Mouse (Mus musculus) liver, embryonic 14.5 days (tissue): ENCODE results near the gene 2610507B11Rik. TPM values are rescaled to one million over a fixed set of nuclear protein-coding genes. Genes with fewer than 3 reads are reported as not detected.
A peak's percentile ranks its signal among the peaks of the same experiment; 100 is the strongest.
"Not testable (repeated sequence)": the region's sequence is repeated elsewhere in the genome, so short reads cannot be mapped to it uniquely, and the experiment has no call there.

Source experiments
- ATAC-seq: fragments of 200-750 bp; cut with Nextera tagmentation; 2 replicates; pipeline ENCODE4 v1.8.0; 2017; ENCODE audit warnings: moderate number of reproducible peaks, mild to moderate bottlenecking, moderate library complexity; ENCODE audit not compliant: insufficient read depth
- DNase-seq, 3 experiments: peaks; one replicate each; pipeline ENCODE4 v3.0.0-alpha.2; 2012 to 2013; ENCODE audit warnings: low read depth in 3 of 3, low spot score in 3 of 3
- H3K27ac ChIP-seq: fragments of 300-500 bp; sonication (generic); 2 replicates; pipeline ENCODE4 v1.5.1; 2014; ENCODE audit warnings: moderate library complexity, mild to moderate bottlenecking, control low read depth, inconsistent platforms
- H3K27me3 ChIP-seq: fragments of 300-500 bp; sonication (generic); 2 replicates; pipeline ENCODE4 v1.6.1; 2014; ENCODE audit warnings: mild to moderate bottlenecking, low read length, moderate library complexity; ENCODE audit not compliant: control insufficient read depth, insufficient read depth
- H3K36me3 ChIP-seq: fragments of 300-500 bp; sonication (generic); replicated peaks from 2 replicates; pipeline ENCODE4 v1.6.1; 2014; ENCODE audit warnings: low read depth; ENCODE audit not compliant: control insufficient read depth, insufficient read depth
- H3K4me1 ChIP-seq, 2 experiments: fragments of 200-500 bp in 1 of 2; fragments of 300-500 bp in 1 of 2; sonication (generic) in 1 of 2; replicated peaks; 2 replicates each; pipeline ENCODE4 v1.6.1; 2012 to 2014; ENCODE audit warnings: antibody characterized with exemption in 1 of 2, inconsistent platforms in 1 of 2, low read length in 1 of 2; ENCODE audit not compliant: control insufficient read depth in 2 of 2, insufficient read depth in 2 of 2
- H3K4me2 ChIP-seq: fragments of 300-500 bp; sonication (generic); 2 replicates; pipeline ENCODE4 v1.6.1; 2014; ENCODE audit warnings: low read depth, mild to moderate bottlenecking, control low read depth, moderate library complexity
- H3K4me3 ChIP-seq, 2 experiments: fragments of 200-500 bp in 1 of 2; fragments of 300-500 bp in 1 of 2; sonication (generic) in 1 of 2; 2 replicates each; pipeline ENCODE4 v1.5.1; 2012 to 2014; ENCODE audit warnings: low read depth in 2 of 2, low read length in 2 of 2, mild to moderate bottlenecking in 2 of 2, control low read depth in 1 of 2, inconsistent platforms in 1 of 2, moderate library complexity in 1 of 2; ENCODE audit not compliant: insufficient read depth in 1 of 2
- H3K9ac ChIP-seq: fragments of 300-500 bp; sonication (generic); replicated peaks from 2 replicates; pipeline ENCODE4 v1.6.1; 2014; ENCODE audit warnings: mild to moderate bottlenecking, control low read depth, moderate library complexity
- H3K9me3 ChIP-seq: fragments of 300-500 bp; sonication (generic); 2 replicates; pipeline ENCODE4 v1.6.1; 2016; ENCODE audit warnings: low read length, mixed read lengths; ENCODE audit not compliant: control insufficient read depth
- CTCF ChIP-seq: IDR thresholded peaks from 2 replicates; pipeline ENCODE4 v1.5.1; 2016; ENCODE audit warnings: antibody characterized with exemption, low read depth, control low read depth
- EP300 ChIP-seq: IDR thresholded peaks from 2 replicates; pipeline ENCODE4 v1.6.1; 2016; ENCODE audit warnings: antibody characterized with exemption, low read depth
- WGBS: fragments of 180-500 bp; shearing (Covaris S2); extraction: QIAGEN DNeasy Blood & Tissue Kit; methylation state at CpG from one replicate; pipeline ENCODE4 v1.1.7; 2014; ENCODE audit not compliant: insufficient replicate concordance; 5-methylcytosine and 5-hydroxymethylcytosine counted together
- polyA plus RNA-seq, 2 experiments: library from polyadenylated mRNA; depleted of rRNA in 1 of 2; stranded (reverse) in 1 of 2; unstranded in 1 of 2; fragments of >200 nt; fragmentation: Nextera tagmentation in 1 of 2; extraction: Ambion mirVana in 1 of 2; gene quantifications; 2 replicates each; pipeline versions ENCODE4 v1.2.1 to v1.2.3; 2012 to 2014

Gene 2610507B11Rik
- polyA plus RNA-seq, 2 experiments: 20.5 to 26.5 TPM

- Histone ChIP-seq H3K27me3 (no peaks in the 10 kb centered on the region), H3K27ac (no peak overlapping the region), H3K9ac (no peak overlapping the region), H3K4me2 (no peak overlapping the region), H3K4me3 (no peak overlapping the region), H3K36me3 (peaks cover 60% of the 10 kb centered on the region), H3K4me1 (peaks cover 0 to 4% of the 10 kb centered on the region in 2 experiments; a peak in 1 of 4 replicates), H3K9me3 (no peaks in the 10 kb centered on the region)
- DNase-seq (no peak), ATAC-seq (no peak)
- WGBS: 83% methylated on average over 6 of the region's 6 CpGs
- TF ChIP-seq EP300 (no peak), CTCF (no peak)
Measured at GRCm38 (mm10) chr11:78265571-78265970, 4.0 kb downstream of the 2610507B11Rik start.

DNA sequence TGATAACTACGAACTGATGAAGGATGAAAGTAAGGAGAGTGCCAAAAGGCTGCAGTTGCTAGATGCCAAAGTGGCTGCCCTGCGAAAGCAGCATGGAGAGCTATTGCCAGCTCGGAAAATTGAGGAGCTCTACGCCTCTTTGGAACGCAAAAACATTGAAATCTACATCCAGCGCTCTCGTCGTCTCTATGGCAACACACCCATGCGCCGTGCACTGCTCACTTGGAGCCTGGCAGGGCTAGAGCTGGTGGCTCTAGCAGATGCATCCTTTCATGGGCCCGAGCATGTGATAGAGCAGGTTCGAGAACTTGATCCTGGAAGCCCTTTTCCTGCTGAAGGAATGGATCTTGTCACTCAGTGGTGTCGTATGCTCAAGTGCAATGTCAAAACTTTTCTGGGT is 10.4 kb downstream of the 2610507B11Rik start:
- no peak overlapping the region for H3K9ac ChIP-seq
- H3K27me3 ChIP-seq: no peaks in the 10 kb centered on the region
- no peak for ATAC-seq
- 83% methylated on average over 13 of the region's 13 CpGs for WGBS
- no peak overlapping the region for H3K4me3 ChIP-seq
- H3K27ac ChIP-seq: no peak overlapping the region
- H3K4me2 ChIP-seq: no peak overlapping the region
- TF ChIP-seq CTCF (no peak), EP300 (no peak)
- H3K4me1 ChIP-seq: no peaks in the 10 kb centered on the region
- H3K36me3 ChIP-seq: peaks cover 84% of the 10 kb centered on the region
- H3K9me3 ChIP-seq: no peaks in the 10 kb centered on the region
- DNase-seq: no peak

DNA sequence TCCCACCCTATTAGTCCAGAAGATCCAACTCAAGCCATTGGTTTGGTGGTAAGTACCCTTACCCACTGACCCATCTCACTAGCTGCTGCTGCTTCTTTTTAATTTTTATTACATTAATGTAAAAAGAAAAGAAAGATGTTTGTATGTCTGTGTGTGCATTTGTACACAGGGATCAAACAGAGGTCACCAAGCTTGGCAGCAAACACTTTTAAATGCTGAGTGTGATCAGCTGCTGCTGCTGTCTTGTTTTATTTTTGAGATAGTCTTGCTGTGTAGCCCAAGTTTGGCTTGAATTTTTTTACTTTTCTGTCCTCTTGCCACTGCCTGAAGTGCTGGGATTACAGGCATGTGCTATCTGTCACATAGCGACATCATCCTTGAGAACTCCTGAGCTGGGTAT is 14.0 kb downstream of the 2610507B11Rik start:
- ATAC-seq (no peak), DNase-seq (no peak)
- H3K9me3 ChIP-seq: no peaks in the 10 kb centered on the region
- H3K9ac ChIP-seq: no peak overlapping the region
- TF ChIP-seq EP300 (no peak), CTCF (no peak)
- H3K27ac ChIP-seq: no peak overlapping the region
- H3K4me1 ChIP-seq: no peaks in the 10 kb centered on the region
- 95% methylated on average over 1 of the region's 1 CpGs for WGBS
- H3K4me3 ChIP-seq: no peak overlapping the region
- no peak overlapping the region for H3K4me2 ChIP-seq
- no peaks in the 10 kb centered on the region for H3K27me3 ChIP-seq
- H3K36me3 ChIP-seq: peaks cover 86% of the 10 kb centered on the region

DNA sequence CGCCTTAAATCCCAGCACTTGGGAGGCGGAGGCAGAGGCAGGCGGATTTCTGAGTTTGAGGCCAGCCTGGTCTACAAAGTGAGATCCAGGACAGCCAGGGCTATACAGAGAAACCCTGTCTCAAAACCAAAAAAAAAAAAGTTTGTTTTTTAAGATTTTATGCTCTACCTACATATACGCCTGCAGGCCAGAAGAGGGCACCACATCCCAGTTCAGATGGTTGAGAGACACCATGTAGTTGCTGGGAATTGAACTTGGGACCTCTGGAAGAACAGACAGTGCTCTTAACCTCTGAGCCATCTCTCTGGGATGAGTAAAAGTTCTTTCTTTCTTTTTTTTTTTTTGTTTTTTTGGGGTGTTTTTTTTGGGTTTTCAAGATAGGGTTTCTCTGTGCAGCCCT is 14.6 kb downstream of the 2610507B11Rik start:
- peaks cover 88% of the 10 kb centered on the region for H3K36me3 ChIP-seq
- H3K4me1 ChIP-seq, H3K4me3 ChIP-seq, H3K4me2 ChIP-seq, H3K9ac ChIP-seq, H3K27me3 ChIP-seq, H3K27ac ChIP-seq, H3K9me3 ChIP-seq, DNase-seq, ATAC-seq: not testable (repeated sequence)
- WGBS: 87% methylated on average over 4 of the region's 4 CpGs
- TF ChIP-seq CTCF: peak; percentile 50

DNA sequence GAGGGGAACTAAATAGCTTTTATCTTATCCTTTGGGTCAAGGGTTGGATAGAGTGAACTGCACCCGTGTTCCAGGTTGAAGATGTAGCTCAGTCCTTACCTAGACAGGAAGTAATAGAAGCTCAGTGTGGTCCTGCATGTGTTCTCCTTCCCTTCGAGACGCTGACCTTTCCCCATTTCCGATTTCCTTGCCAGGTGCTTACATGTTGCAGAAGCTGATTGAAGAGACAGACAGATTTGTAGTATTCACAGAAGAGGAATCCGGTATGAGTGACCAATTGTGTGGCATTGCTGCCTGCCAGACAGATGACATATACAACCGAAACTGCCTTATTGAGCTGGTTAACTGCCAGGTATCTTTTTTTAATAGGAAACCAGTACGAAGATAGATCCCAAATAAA is 17.3 kb downstream of the 2610507B11Rik start:
- no peak for ATAC-seq
- H3K9me3 ChIP-seq: no peaks in the 10 kb centered on the region
- peaks cover 77% of the 10 kb centered on the region for H3K36me3 ChIP-seq
- no peak overlapping the region for H3K4me2 ChIP-seq
- H3K4me1 ChIP-seq: no peaks in the 10 kb centered on the region
- H3K4me3 ChIP-seq: no peak overlapping the region
- TF ChIP-seq CTCF (no peak), EP300 (no peak)
- 81% methylated on average over 7 of the region's 7 CpGs for WGBS
- no peaks in the 10 kb centered on the region for H3K27me3 ChIP-seq
- no peak overlapping the region for H3K27ac ChIP-seq
- DNase-seq: no peak
- no peak overlapping the region for H3K9ac ChIP-seq

DNA sequence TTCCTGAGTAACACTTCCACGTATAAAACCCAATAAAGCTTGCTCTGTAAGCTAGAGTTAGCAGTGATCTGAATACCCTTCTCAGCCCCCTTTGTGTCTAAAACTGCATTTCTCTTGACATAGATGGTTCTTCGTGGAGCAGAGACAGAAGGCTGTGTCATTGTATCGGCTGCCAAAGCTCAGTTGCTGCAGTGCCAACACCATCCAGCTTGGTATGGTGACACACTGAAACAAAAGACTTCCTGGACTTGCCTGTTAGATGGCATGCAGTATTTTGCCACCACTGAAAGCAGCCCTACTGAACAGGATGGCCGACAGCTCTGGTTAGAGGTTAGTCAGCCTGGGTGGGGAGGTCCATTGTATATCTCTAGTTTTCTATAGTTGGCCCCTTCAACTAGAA is 18.0 kb downstream of the 2610507B11Rik start:
- WGBS: 82% methylated on average over 4 of the region's 4 CpGs
- DNase-seq: no peak
- H3K27me3 ChIP-seq: no peaks in the 10 kb centered on the region
- no peak overlapping the region for H3K4me3 ChIP-seq
- H3K4me2 ChIP-seq: no peak overlapping the region
- no peak overlapping the region for H3K9ac ChIP-seq
- no peaks in the 10 kb centered on the region for H3K4me1 ChIP-seq
- TF ChIP-seq CTCF (no peak), EP300 (no peak)
- H3K9me3 ChIP-seq: no peaks in the 10 kb centered on the region
- no peak overlapping the region for H3K27ac ChIP-seq
- peaks cover 78% of the 10 kb centered on the region for H3K36me3 ChIP-seq
- no peak for ATAC-seq
